Mouse (Mus musculus) thymus, adult 2 months (tissue): ENCODE data around the gene Hoxc10.

Source experiments
- CTCF ChIP-seq: fragments of 200-500 bp; IDR thresholded peaks from 2 replicates; pipeline ENCODE4 v1.5.1; 2012; ENCODE audit warnings: mild to moderate bottlenecking, control low read depth, low read length, moderate library complexity, borderline replicate concordance; ENCODE audit not compliant: control insufficient read depth, poor library complexity, insufficient read depth; ENCODE audit errors: extremely low read depth
- POLR2A ChIP-seq: fragments of 200-500 bp; IDR thresholded peaks from 2 replicates; pipeline ENCODE4 v1.6.1; 2012; ENCODE audit warnings: mild to moderate bottlenecking, low read length, control low read depth, moderate library complexity; ENCODE audit not compliant: control insufficient read depth, poor library complexity, insufficient read depth; ENCODE audit errors: extremely low read depth

DNA sequence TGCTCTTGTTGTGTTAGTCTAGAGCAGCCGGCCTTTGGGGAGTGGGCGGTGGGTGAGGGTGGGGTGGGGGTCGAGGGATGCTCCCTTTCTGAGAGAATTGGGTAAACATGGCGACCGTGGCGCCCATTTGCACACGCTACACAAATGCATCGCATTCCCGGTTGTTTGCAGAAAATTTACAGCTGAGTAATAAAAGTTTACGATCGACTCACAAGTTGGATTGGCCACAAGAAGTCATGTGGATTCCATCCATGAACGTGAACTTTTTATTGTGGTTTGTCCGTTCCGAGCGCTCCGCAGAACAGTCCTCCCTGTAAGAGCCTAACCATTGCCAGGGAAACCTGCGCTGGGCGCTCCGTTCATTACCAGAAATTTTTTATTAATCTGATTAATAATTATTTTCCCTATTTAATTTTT lies 31.4 kb downstream of the Hoxc10 start, which contains the start of gene Hoxc6:
- TF ChIP-seq CTCF (no peak), POLR2A (no peak)
